ENCODE assay signal across 21 mouse cellular contexts in genomic region chr14:101714414-101714813, GRCm38 (mm10). TPM values are rescaled to one million over a fixed set of nuclear protein-coding genes. Genes with fewer than 3 reads are reported as not detected.
"Had no signal": no experiment of that assay in that cellular context is flagged by ENCODE, and none has a peak within 500 bp of the region (broad histone marks: within the 10 kb centered on the region; RNA-seq: fewer than 3 reads in every experiment).

No protein-coding gene starts in this region.

- H3K4me1 ChIP-seq: midbrain, embryonic 12.5 days; neural tube, embryonic 13.5 days; neural tube, embryonic 15.5 days had no signal

- ATAC-seq: midbrain, embryonic 16.5 days had no signal

- H3K4me3 ChIP-seq: midbrain, embryonic 10.5 days; midbrain, embryonic 12.5 days; myocyte; neural tube, embryonic 13.5 days; neural tube, embryonic 15.5 days had no signal

- H3K36me3 ChIP-seq: midbrain, embryonic 10.5 days; midbrain, embryonic 12.5 days; neural tube, embryonic 13.5 days; neural tube, embryonic 15.5 days had no signal

- H3K9ac ChIP-seq: lung, embryonic 14.5 days; midbrain, embryonic 12.5 days; neural tube, embryonic 13.5 days; neural tube, embryonic 15.5 days had no signal

- H3K27me3 ChIP-seq: midbrain, embryonic 12.5 days; neural tube, embryonic 13.5 days; neural tube, embryonic 15.5 days had no signal

- H3K27ac ChIP-seq: midbrain, embryonic 10.5 days; midbrain, embryonic 12.5 days; neural tube, embryonic 13.5 days; neural tube, embryonic 15.5 days had no signal

- H3K4me2 ChIP-seq: lung, embryonic 14.5 days; midbrain, embryonic 12.5 days; neural tube, embryonic 13.5 days; neural tube, embryonic 15.5 days had no signal

- DNase-seq: lung, embryonic 14.5 days; lung, postnatal 10 days; lung, postnatal 4 days; midbrain, embryonic 14.5 days; retina, postnatal 1 day; right cerebral cortex, adult 18-20 months; right cerebral cortex, postnatal 25 days; right cerebral cortex, postnatal 4 days; spleen, adult 18-20 months; thymus, adult 18-20 months; thymus, postnatal 14 days; thymus, postnatal 36 days had no signal

- H3K9me3 ChIP-seq: midbrain, embryonic 10.5 days; midbrain, embryonic 12.5 days; neural tube, embryonic 13.5 days; neural tube, embryonic 15.5 days had no signal

RNA-seq across cellular contexts. Expression of gene Gm9922, which starts 15.2 kb away (rescaled TPM):
- total RNA-seq: megakaryocyte, adult 5-6 weeks; megakaryocyte-erythroid progenitor cell, adult 5-6 weeks had no signal
- polyA plus RNA-seq: midbrain, embryonic 10.5 days; midbrain, embryonic 14.5 days; neural tube, embryonic 11.5 days; neural tube, embryonic 13.5 days had no signal

RNA-seq across cellular contexts. Expression of gene Lmo7, which starts 15.3 kb away (rescaled TPM):
- total RNA-seq: megakaryocyte-erythroid progenitor cell, adult 5-6 weeks had no signal
